Mouse (Mus musculus) midbrain, embryonic 11.5 days (tissue): ENCODE measurements around the gene Tapt1. TPM values are rescaled to one million over a fixed set of nuclear protein-coding genes. Genes with fewer than 3 reads are reported as not detected.

Experiments used
- ATAC-seq: fragments of 200-750 bp; cut with Nextera tagmentation; 2 replicates; pipeline ENCODE4 v1.8.0; 2017; ENCODE audit warnings: moderate TSS enrichment, moderate library complexity; ENCODE audit not compliant: low FRiP score
- DNase-seq: peaks from one replicate; pipeline ENCODE4 v3.0.0; 2015; ENCODE audit warnings: low spot score; ENCODE audit errors: missing footprints
- H3K27ac ChIP-seq: fragments of 300-500 bp; sonication (generic); 2 replicates; pipeline ENCODE4 v1.5.1; 2014; ENCODE audit warnings: low read depth, low read length
- H3K27me3 ChIP-seq: fragments of 300-500 bp; sonication (generic); 2 replicates; pipeline ENCODE4 v1.6.1; 2014; ENCODE audit warnings: mild to moderate bottlenecking, low read length, moderate library complexity, mixed read lengths; ENCODE audit not compliant: control insufficient read depth, insufficient read depth
- H3K36me3 ChIP-seq: fragments of 300-500 bp; sonication (generic); 2 replicates; pipeline ENCODE4 v1.6.1; 2014; ENCODE audit warnings: mild to moderate bottlenecking, low read length, moderate library complexity, mixed read lengths; ENCODE audit not compliant: control insufficient read depth, insufficient read depth
- H3K4me1 ChIP-seq: fragments of 300-500 bp; sonication (generic); 2 replicates; pipeline ENCODE4 v1.6.1; 2014; ENCODE audit warnings: low read length; ENCODE audit not compliant: control insufficient read depth, insufficient read depth
- H3K4me2 ChIP-seq: fragments of 300-500 bp; sonication (generic); 2 replicates; pipeline ENCODE4 v1.6.1; 2014; ENCODE audit warnings: mild to moderate bottlenecking, moderate library complexity
- H3K4me3 ChIP-seq: fragments of 300-500 bp; sonication (generic); 2 replicates; pipeline ENCODE4 v1.5.1; 2014; ENCODE audit warnings: low read depth, low read length
- H3K9ac ChIP-seq: fragments of 300-500 bp; sonication (generic); 2 replicates; pipeline ENCODE4 v1.6.1; 2014; ENCODE audit warnings: low read length
- H3K9me3 ChIP-seq: fragments of 300-500 bp; sonication (generic); 2 replicates; pipeline ENCODE4 v1.6.1; 2016; ENCODE audit warnings: low read length; ENCODE audit not compliant: control insufficient read depth
- WGBS: fragments of 180-500 bp; shearing (Covaris S2); extraction: QIAGEN DNeasy Blood & Tissue Kit; methylation state at CpG from one replicate; pipeline ENCODE4 v1.1.7; 2014; 5-methylcytosine and 5-hydroxymethylcytosine counted together
- polyA plus RNA-seq: library from polyadenylated mRNA; unstranded; fragments of >200 nt; fragmentation: Nextera tagmentation; extraction: Ambion mirVana; gene quantifications from 2 replicates; pipeline ENCODE4 v1.2.1, GENCODE M21; 2014

Gene Tapt1
- polyA plus RNA-seq, 1 experiment from 2014 or later = 27.8 TPM

GRCm38 (mm10) chr5:44159679-44160438 lies 66.6 kb downstream of the Tapt1 start:
- no peak for ATAC-seq
- H3K9ac ChIP-seq = no peak overlapping the region

GRCm38 (mm10) chr5:44159231-44159630 lies 67.2 kb downstream of the Tapt1 start:
- H3K27me3 ChIP-seq = no peaks in the 10 kb centered on the region
- DNase-seq (no peak), ATAC-seq (no peak)

More at GRCm38 (mm10) chr5:44159679-44160438, 66.6 kb downstream of the Tapt1 start:
- no peaks in the 10 kb centered on the region for H3K27me3 ChIP-seq
- no peak for DNase-seq
- no peaks in the 10 kb centered on the region for H3K9me3 ChIP-seq
- no peak overlapping the region for H3K27ac ChIP-seq
- H3K4me2 ChIP-seq = no peak overlapping the region
- no peaks in the 10 kb centered on the region for H3K36me3 ChIP-seq
- H3K4me1 ChIP-seq = no peaks in the 10 kb centered on the region
- 84% methylated on average over 4 of the region's 4 CpGs for WGBS
- H3K4me3 ChIP-seq = no peak overlapping the region

GRCm38 (mm10) chr5:44158458-44158857 lies 68.0 kb downstream of the Tapt1 start:
- WGBS = 88% methylated on average over 3 of the region's 3 CpGs
- ATAC-seq = no peak
- Histone ChIP-seq H3K9ac (no peak overlapping the region), H3K27me3 (no peaks in the 10 kb centered on the region), H3K36me3 (no peaks in the 10 kb centered on the region), H3K9me3 (no peaks in the 10 kb centered on the region), H3K4me3 (no peak overlapping the region), H3K4me1 (no peaks in the 10 kb centered on the region), H3K27ac (no peak overlapping the region), H3K4me2 (no peak overlapping the region)
- DNase-seq = no peak

More at GRCm38 (mm10) chr5:44159231-44159630, 67.2 kb downstream of the Tapt1 start:
- no peak overlapping the region for H3K4me2 ChIP-seq
- H3K36me3 ChIP-seq = no peaks in the 10 kb centered on the region
- no peak overlapping the region for H3K4me3 ChIP-seq
- no peak overlapping the region for H3K9ac ChIP-seq
- no peaks in the 10 kb centered on the region for H3K4me1 ChIP-seq
- no peak overlapping the region for H3K27ac ChIP-seq
- WGBS = 86% methylated on average over 2 of the region's 2 CpGs
- no peaks in the 10 kb centered on the region for H3K9me3 ChIP-seq

GRCm38 (mm10) chr5:44157760-44158159 lies 68.7 kb downstream of the Tapt1 start:
- ATAC-seq (no peak), DNase-seq (no peak)
- Histone ChIP-seq H3K4me1 (no peaks in the 10 kb centered on the region), H3K4me2 (no peak overlapping the region), H3K9me3 (no peaks in the 10 kb centered on the region), H3K27ac (no peak overlapping the region), H3K27me3 (no peaks in the 10 kb centered on the region), H3K4me3 (no peak overlapping the region), H3K36me3 (no peaks in the 10 kb centered on the region), H3K9ac (no peak overlapping the region)
- WGBS = 92% methylated on average over 6 of the region's 6 CpGs

GRCm38 (mm10) chr5:44153050-44153449 lies 73.4 kb downstream of the Tapt1 start:
- Histone ChIP-seq H3K9me3 (no peaks in the 10 kb centered on the region), H3K36me3 (no peaks in the 10 kb centered on the region), H3K9ac (no peak overlapping the region), H3K27ac (no peak overlapping the region), H3K4me3 (no peak overlapping the region), H3K4me1 (no peaks in the 10 kb centered on the region), H3K4me2 (no peak overlapping the region), H3K27me3 (no peaks in the 10 kb centered on the region)
- WGBS = 89% methylated on average over 1 of the region's 1 CpGs
- ATAC-seq (no peak), DNase-seq (no peak)

- no peak overlapping the region for H3K9ac ChIP-seq
- no peaks in the 10 kb centered on the region for H3K36me3 ChIP-seq
- ATAC-seq (peak; percentile 44; the same call in 1 of the 2 replicates), DNase-seq (no peak)
- H3K4me1 ChIP-seq = no peaks in the 10 kb centered on the region
- H3K27ac ChIP-seq = no peak overlapping the region
- H3K9me3 ChIP-seq = no peaks in the 10 kb centered on the region
- no peaks in the 10 kb centered on the region for H3K27me3 ChIP-seq
- 79% methylated on average over 4 of the region's 4 CpGs for WGBS
- H3K4me3 ChIP-seq = no peak overlapping the region
- H3K4me2 ChIP-seq = no peak overlapping the region
Measured at GRCm38 (mm10) chr5:44151327-44152051, 74.9 kb downstream of the Tapt1 start.

- no peak for ATAC-seq
- H3K9ac ChIP-seq = no peak overlapping the region
- no peaks in the 10 kb centered on the region for H3K4me1 ChIP-seq
- no peak overlapping the region for H3K27ac ChIP-seq
- no peak overlapping the region for H3K4me3 ChIP-seq
- H3K36me3 ChIP-seq = no peaks in the 10 kb centered on the region
- H3K27me3 ChIP-seq = no peaks in the 10 kb centered on the region
- no peak overlapping the region for H3K4me2 ChIP-seq
- no peak for DNase-seq
- no peaks in the 10 kb centered on the region for H3K9me3 ChIP-seq
- 86% methylated on average over 3 of the region's 3 CpGs for WGBS
Measured at GRCm38 (mm10) chr5:44147732-44148131, 78.7 kb downstream of the Tapt1 start.

- no peak for DNase-seq
- no peaks in the 10 kb centered on the region for H3K9me3 ChIP-seq
- no peak overlapping the region for H3K4me3 ChIP-seq
- 87% methylated on average over 6 of the region's 6 CpGs for WGBS
- ATAC-seq = no peak
- H3K4me2 ChIP-seq = no peak overlapping the region
- H3K27ac ChIP-seq = no peak overlapping the region
- H3K27me3 ChIP-seq = no peaks in the 10 kb centered on the region
- H3K36me3 ChIP-seq = no peaks in the 10 kb centered on the region
- no peaks in the 10 kb centered on the region for H3K4me1 ChIP-seq
- H3K9ac ChIP-seq = no peak overlapping the region
Measured at GRCm38 (mm10) chr5:44146437-44147332, 79.7 kb downstream of the Tapt1 start.
